Mouse (Mus musculus) heart, postnatal 4 days (tissue): Measurements from ENCODE around the gene Anapc2. TPM values are rescaled to one million over a fixed set of nuclear protein-coding genes. Genes with fewer than 3 reads are reported as not detected.

Experiments used
- DNase-seq: peaks from one replicate; pipeline ENCODE4 v3.0.0; 2021
- total RNA-seq, 2 experiments: library from RNA; stranded (reverse); gene quantifications; 2 replicates each; pipeline ENCODE4 v1.2.3; 2021

The Anapc2 gene
- 10 to 100 TPM; 49.7 to 53.1 TPM for total RNA-seq

- peak; percentile 98 for DNase-seq
Measured at GRCm38 (mm10) chr2:25271827-25272511, at the start of gene Anapc2, which contains the start of gene Ssna1. Gene Anapc2, plus strand, starts transcription at chr2:25272478. Gene Ssna1, minus strand, starts transcription at chr2:25272438.

- peak; percentile 88 for DNase-seq
Measured at GRCm38 (mm10) chr2:25223681-25224491, 48.4 kb upstream of the Anapc2 start.

GRCm38 (mm10) chr2:25224492-25224765, 47.8 kb upstream of the Anapc2 start, which contains the start of gene Tubb4b:
Gene Tubb4b, minus strand, starts transcription at chr2:25224702.
- DNase-seq = no peak

DNA sequence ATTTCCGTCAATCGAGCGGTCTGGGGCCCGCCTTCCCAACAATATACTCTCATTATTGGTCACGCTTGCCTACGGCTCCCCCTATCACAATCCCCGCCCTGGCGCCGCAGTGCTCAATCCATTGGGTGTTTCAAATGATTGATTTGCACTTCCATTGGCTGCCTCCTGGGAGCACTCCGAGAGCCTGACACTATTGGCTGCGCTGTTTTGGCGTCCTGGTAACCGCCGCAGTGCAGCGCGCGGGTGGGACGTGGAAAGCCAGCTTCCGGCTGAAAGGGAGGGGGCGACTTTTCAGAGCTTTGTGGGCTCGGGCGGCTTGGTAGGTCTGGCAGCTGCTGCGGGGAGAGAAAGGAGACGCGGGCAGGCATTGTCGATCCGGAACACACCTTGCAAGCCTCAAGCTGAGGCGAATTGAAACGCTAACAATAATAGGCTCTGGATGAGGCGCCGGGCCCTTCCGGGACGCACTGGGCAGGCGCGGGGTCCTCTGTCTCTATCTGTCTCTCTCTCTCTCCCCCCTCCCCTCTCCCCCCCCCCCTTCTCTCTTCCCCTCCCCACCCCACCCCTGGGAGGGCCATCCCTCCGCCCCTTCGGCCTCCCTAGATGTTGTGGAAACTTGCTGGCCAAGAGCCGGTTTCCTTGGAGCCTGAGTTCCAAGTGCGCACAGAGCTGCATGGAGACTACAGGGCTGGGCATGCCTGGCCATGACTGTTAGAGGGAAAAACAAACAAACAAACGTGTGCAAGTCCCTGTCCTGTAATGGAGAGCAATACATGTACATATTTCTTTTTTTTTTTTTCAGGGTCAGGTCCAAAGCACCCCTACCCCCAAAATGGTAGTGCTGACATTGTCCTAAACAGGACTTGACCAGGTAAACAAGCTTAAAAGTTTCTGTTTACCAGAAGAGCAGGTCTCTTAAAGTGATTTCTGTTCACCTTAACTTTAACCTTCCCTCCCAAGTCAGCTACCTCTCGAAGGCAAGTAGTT, 47.2 kb upstream of the Anapc2 start:
- peak; percentile 98 for DNase-seq

- DNase-seq = no peak
Measured at GRCm38 (mm10) chr2:25225811-25226379, 46.4 kb upstream of the Anapc2 start.

DNA sequence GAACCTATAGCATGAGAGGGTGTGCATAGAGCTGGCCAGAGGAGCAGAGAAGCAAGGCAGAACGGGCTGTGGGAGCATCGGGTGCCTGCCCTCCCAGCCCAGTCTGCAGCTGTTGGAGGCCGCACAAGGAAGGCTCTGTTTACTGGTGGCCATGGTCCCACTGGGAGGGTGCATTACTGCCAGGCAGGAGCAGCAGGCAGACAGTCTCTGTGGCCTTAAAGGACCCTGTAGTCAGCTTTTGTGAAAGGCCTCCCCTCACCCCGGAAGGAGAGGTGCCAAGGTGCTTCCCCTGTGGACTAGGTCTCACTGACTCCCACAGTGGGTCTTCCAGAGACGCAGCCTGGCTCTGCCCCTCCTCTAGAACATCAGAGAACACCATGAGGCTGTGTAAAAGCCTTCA, 45.4 kb upstream of the Anapc2 start:
- no peak for DNase-seq

DNA sequence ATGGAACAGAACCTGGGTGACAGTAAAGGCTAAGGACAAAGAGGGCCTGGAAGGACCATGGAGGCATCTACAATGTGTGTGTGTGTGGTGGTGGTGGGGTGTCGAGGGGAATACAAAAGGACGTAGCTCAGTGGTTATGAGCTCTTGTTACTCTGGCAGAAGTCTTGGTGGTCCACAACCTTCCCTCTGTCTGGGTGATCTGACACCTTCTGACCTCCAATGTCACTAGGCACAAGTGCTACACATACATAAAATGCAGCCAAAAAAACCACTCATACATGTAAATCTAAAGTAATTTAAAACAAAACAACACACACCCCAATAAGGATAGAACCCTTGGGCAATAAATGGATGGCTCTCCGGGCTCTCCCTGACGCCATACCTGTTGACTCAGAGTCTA, 44.9 kb upstream of the Anapc2 start:
- DNase-seq = no peak

- peak; percentile 89 for DNase-seq
Measured at GRCm38 (mm10) chr2:25228431-25228889, 43.8 kb upstream of the Anapc2 start.

- no peak for DNase-seq
Measured at GRCm38 (mm10) chr2:25228995-25229530, 43.2 kb upstream of the Anapc2 start.

DNA sequence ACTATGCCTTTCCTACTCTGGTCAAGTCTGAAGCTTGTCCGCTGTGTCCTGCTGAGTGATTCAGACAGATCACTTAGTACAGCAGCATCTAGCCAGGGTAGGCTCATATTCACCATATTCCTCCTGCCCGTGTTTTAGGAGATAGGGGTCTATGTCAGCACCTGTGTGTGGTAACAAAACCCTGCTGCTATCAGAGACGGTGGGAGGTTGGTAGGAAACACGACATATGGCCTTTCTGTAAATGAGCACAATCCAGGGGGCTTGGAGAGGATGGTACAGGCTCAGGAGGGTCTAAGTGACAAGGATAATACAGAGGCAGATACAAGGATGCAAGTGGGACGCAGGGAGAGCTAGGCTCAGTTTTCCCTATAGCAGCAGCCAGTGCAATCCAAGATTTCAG, 42.7 kb upstream of the Anapc2 start:
- DNase-seq = no peak

- no peak for DNase-seq
Measured at GRCm38 (mm10) chr2:25230581-25230980, 41.7 kb upstream of the Anapc2 start.

DNA sequence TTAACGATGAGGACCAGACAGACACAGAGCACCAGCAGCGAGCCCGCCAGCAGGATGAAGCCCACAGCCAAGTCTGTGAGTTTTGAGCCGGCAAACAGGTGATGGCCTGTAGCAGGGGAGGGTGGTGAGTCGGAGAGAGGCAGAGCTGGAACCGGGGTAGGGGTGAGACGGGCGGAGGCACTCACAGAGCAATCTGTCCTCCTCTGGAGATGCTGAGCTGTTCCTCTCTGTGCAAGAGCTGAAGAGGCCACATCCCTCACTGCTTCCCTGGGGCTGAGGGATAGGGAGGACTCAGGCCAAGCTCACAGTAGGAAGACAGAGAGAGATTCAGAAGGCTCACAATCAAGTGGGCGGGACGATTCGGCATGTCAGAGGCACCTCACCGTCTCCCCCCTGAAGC, 41.2 kb upstream of the Anapc2 start:
- DNase-seq = no peak

DNA sequence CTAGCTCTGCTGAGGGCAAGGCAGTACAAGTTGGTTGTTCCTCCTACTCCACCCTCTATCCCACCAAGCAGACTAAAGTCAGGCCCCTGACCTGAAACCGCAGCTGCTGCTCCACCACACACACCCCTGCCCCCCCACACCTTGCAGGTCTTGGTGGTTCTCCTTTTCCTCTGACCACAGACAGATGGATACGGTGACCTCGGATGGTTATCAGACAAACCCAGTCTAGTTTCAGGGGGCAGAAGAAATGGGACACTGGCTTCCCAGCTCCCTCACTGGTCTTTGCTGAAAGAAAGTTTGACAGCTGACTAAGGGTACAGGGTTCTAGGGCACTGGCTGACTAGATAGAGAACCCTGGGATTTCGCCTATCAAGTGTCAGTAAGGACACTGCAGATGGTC, 38.9 kb upstream of the Anapc2 start:
- no peak for DNase-seq

- no peak for DNase-seq
Measured at GRCm38 (mm10) chr2:25234050-25234449, 38.2 kb upstream of the Anapc2 start, which contains the start of gene Slc34a3. Gene Slc34a3, minus strand, starts transcription at chr2:25234364.

- DNase-seq = no peak
Measured at GRCm38 (mm10) chr2:25234551-25235220, 37.6 kb upstream of the Anapc2 start.

- no peak for DNase-seq
Measured at GRCm38 (mm10) chr2:25236614-25237013, 35.7 kb upstream of the Anapc2 start, which contains the start of gene Rnf224. Gene Rnf224, minus strand, starts transcription at chr2:25236787.

DNA sequence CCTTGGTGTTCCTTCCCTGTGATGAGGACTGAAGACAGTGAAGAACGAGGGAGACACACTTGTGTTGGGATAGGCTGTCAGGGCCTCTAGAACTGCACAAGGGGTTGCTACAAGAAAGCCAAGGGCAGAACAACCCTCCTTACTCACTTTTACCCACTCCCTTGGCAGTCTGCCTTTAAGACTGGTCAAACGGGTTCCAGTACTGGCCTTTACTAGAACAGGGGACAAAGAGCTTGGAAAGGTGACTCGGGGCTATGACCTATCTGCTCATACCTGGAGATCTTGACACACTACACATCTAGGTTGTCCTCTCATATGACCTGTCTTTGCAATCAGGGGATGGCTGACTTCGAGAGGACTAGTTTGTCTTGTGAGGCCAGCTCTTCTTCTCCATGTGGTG, 34.8 kb upstream of the Anapc2 start:
- no peak for DNase-seq

DNA sequence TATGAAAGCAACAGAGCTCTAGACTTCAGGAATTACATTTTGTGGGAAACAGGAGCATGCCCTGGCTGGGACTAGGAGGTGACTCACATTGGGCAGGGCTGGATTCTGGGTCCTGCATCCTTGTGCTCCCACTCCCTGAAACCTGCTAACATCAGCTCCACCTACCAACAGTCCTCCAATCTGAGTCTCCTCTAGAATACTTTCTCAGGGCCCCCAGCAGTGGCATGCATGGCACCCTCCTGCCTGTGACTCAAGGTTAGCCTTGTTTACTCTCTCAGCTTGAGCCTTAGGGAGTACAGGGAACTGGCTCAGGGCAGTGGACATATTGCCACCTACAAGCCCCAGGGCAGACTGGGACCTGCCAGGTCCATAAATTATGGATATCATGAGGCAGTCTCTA, 34.2 kb upstream of the Anapc2 start:
- DNase-seq = no peak

- DNase-seq = no peak
Measured at GRCm38 (mm10) chr2:25239766-25240165, 32.5 kb upstream of the Anapc2 start.

DNA sequence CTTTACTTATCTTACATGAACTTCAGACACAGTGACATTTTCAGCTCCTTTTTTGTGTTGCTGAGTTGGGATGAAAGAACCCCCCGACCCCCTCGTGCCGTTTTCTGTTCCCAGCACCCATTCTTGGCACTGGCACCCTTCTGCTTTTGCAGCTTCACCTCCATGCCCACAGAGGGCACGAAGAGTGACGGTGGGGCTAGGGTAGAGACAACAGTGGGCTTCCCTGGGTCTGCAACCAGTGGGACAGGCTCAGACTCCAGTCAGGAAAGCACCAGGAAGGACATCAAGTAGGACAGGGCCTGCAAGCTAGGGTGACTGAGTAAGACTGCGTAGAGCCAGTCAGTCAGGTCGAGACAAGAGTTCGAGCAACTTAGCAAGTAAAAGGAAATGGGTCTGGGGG, 32.0 kb upstream of the Anapc2 start:
- DNase-seq = no peak

DNA sequence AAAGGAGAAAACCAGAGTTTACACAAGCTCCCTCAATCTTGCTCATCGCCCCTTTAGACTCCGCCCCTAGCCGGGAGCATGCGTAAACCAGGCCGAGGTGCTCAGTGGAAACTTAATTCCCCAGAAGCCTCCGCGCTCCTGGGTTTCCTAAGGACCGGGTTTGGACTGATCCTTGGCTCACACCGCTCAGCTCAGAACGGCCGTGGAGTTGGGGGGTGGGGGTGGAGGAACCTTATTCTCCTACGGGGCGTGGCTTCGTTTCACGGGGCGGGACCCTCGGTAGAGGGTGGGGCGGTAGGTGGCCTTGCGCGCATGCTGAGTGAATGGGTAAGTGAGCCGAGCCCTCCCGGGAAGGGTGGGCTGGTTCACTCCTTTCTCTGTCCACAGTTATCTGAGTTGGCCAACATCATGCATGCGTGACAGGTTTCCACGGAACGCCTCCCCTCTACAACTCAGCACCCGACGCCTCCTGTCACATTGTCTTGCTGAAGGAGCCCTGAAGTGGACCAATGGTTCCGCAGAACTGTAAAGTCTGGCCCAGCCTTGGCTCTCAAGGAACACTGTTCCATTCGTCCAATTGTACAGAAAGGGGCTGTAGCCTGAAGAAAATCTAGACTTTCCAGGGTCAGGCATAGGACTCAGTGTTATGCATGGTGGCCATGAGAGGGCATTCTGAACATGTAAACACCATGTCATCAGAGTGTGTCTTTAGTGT, 31.4 kb upstream of the Anapc2 start:
- peak; percentile 59 for DNase-seq
